Mouse (Mus musculus): ENCODE results near the gene N4bp1. TPM values are rescaled to one million over a fixed set of nuclear protein-coding genes. Genes with fewer than 3 reads are reported as not detected.

The N4bp1 gene
- polyA plus RNA-seq, 1 experiment from 2014 or later = 11.9 TPM

DNA sequence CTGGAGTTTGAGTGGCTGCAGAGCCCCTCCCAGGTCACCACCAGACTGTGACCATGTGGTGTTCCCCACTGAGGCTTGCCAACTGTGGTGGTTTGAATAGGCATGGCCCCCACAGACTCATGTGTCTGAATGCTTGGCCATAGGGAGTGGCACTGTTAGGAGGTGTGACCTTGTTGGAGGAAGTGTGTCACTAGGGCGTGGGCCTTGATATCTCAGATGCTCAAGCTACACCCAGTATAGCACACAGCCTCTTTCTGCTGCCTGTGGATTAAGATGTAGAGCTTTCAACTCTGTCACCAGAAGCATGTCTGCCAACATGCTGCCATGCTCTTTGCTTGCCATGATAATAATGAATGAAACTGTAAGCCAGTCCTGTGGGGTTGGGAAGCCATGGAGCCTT is 51.1 kb downstream of the N4bp1 start:
- H3K9ac ChIP-seq (ENCODE audit: low read depth, low read length) = no peak overlapping the region
- no peaks in the 10 kb centered on the region for H3K27me3 ChIP-seq (ENCODE audit: control insufficient read depth, insufficient read depth, low read length)
- H3K36me3 ChIP-seq (ENCODE audit: control insufficient read depth, insufficient read depth, low read length) = no peaks in the 10 kb centered on the region
- H3K4me2 ChIP-seq (replicated peaks; ENCODE audit: low read depth, low read length) = no peak overlapping the region
- no peak overlapping the region for H3K27ac ChIP-seq (ENCODE audit: low read depth, low read length)
- H3K4me1 ChIP-seq (replicated peaks; ENCODE audit: control insufficient read depth, insufficient read depth, low read length) = no peaks in the 10 kb centered on the region
- no peak overlapping the region for H3K4me3 ChIP-seq (ENCODE audit: low read depth, low read length)
- no peak for DNase-seq (ENCODE audit: low spot score)
- H3K9me3 ChIP-seq (ENCODE audit: control insufficient read depth, low read length) = no peaks in the 10 kb centered on the region
- ATAC-seq (ENCODE audit: low FRiP score) = no peak
- WGBS = 89% methylated on average over 1 of the region's 1 CpGs

GRCm38 (mm10) chr8:86828925-86829324 is 56.1 kb downstream of the N4bp1 start:
- DNase-seq (ENCODE audit: low spot score) (no peak), ATAC-seq (ENCODE audit: low FRiP score) (no peak)
- no peak overlapping the region for H3K27ac ChIP-seq (ENCODE audit: low read depth, low read length)
- no peak overlapping the region for H3K4me3 ChIP-seq (ENCODE audit: low read depth, low read length)
- no peak overlapping the region for H3K4me2 ChIP-seq (replicated peaks; ENCODE audit: low read depth, low read length)
- H3K9me3 ChIP-seq (ENCODE audit: control insufficient read depth, low read length) = no peaks in the 10 kb centered on the region
- H3K27me3 ChIP-seq (ENCODE audit: control insufficient read depth, insufficient read depth, low read length) = no peaks in the 10 kb centered on the region
- no peaks in the 10 kb centered on the region for H3K4me1 ChIP-seq (replicated peaks; ENCODE audit: control insufficient read depth, insufficient read depth, low read length)
- no peaks in the 10 kb centered on the region for H3K36me3 ChIP-seq (ENCODE audit: control insufficient read depth, insufficient read depth, low read length)
- H3K9ac ChIP-seq (ENCODE audit: low read depth, low read length) = no peak overlapping the region
- WGBS = 57% methylated on average over 2 of the region's 2 CpGs

DNA sequence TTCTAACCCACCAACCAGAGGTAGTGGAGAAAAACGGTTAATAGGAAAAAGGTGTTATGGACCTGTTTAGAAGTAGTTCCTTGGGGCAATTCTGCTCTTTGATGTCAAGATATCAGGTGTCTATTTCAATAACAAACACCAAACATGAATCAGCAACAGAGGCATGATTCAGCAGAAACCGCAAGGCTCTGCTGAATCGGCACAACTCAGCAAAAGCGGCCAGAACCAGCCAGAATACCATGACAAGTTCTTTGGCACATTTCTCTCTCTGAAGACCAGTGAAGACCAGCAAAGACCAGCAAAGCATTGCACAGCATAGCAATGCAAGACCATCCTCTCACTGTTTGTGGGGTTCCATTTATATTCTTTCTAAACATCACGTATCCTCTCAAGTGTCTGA is 57.9 kb downstream of the N4bp1 start:
- no peaks in the 10 kb centered on the region for H3K4me1 ChIP-seq (replicated peaks; ENCODE audit: control insufficient read depth, insufficient read depth, low read length)
- H3K27ac ChIP-seq (ENCODE audit: low read depth, low read length) = no peak overlapping the region
- ATAC-seq (ENCODE audit: low FRiP score) (no peak), DNase-seq (ENCODE audit: low spot score) (no peak)
- H3K4me2 ChIP-seq (replicated peaks; ENCODE audit: low read depth, low read length) = no peak overlapping the region
- H3K36me3 ChIP-seq (ENCODE audit: control insufficient read depth, insufficient read depth, low read length) = no peaks in the 10 kb centered on the region
- 89% methylated on average over 5 of the region's 5 CpGs for WGBS
- H3K27me3 ChIP-seq (ENCODE audit: control insufficient read depth, insufficient read depth, low read length) = no peaks in the 10 kb centered on the region
- no peak overlapping the region for H3K4me3 ChIP-seq (ENCODE audit: low read depth, low read length)
- no peaks in the 10 kb centered on the region for H3K9me3 ChIP-seq (ENCODE audit: control insufficient read depth, low read length)
- H3K9ac ChIP-seq (ENCODE audit: low read depth, low read length) = no peak overlapping the region

- H3K9me3 ChIP-seq (ENCODE audit: control insufficient read depth, low read length) = no peaks in the 10 kb centered on the region
- no peaks in the 10 kb centered on the region for H3K36me3 ChIP-seq (ENCODE audit: control insufficient read depth, insufficient read depth, low read length)
- no peaks in the 10 kb centered on the region for H3K27me3 ChIP-seq (ENCODE audit: control insufficient read depth, insufficient read depth, low read length)
- ATAC-seq (ENCODE audit: low FRiP score) (no peak), DNase-seq (ENCODE audit: low spot score) (no peak)
- no peaks in the 10 kb centered on the region for H3K4me1 ChIP-seq (replicated peaks; ENCODE audit: control insufficient read depth, insufficient read depth, low read length)
- H3K4me2 ChIP-seq (replicated peaks; ENCODE audit: low read depth, low read length) = no peak overlapping the region
- no peak overlapping the region for H3K4me3 ChIP-seq (ENCODE audit: low read depth, low read length)
- H3K27ac ChIP-seq (ENCODE audit: low read depth, low read length) = no peak overlapping the region
- no peak overlapping the region for H3K9ac ChIP-seq (ENCODE audit: low read depth, low read length)
These were observed 58.5 kb downstream of the N4bp1 start for GRCm38 (mm10) chr8:86826538-86826937.

- H3K27ac ChIP-seq (ENCODE audit: low read depth, low read length) = no peak overlapping the region
- no peak overlapping the region for H3K9ac ChIP-seq (ENCODE audit: low read depth, low read length)
- no peaks in the 10 kb centered on the region for H3K9me3 ChIP-seq (ENCODE audit: control insufficient read depth, low read length)
- DNase-seq (ENCODE audit: low spot score) (no peak), ATAC-seq (ENCODE audit: low FRiP score) (no peak)
- H3K27me3 ChIP-seq (ENCODE audit: control insufficient read depth, insufficient read depth, low read length) = no peaks in the 10 kb centered on the region
- H3K36me3 ChIP-seq (ENCODE audit: control insufficient read depth, insufficient read depth, low read length) = no peaks in the 10 kb centered on the region
- H3K4me2 ChIP-seq (replicated peaks; ENCODE audit: low read depth, low read length) = no peak overlapping the region
- H3K4me3 ChIP-seq (ENCODE audit: low read depth, low read length) = no peak overlapping the region
- no peaks in the 10 kb centered on the region for H3K4me1 ChIP-seq (replicated peaks; ENCODE audit: control insufficient read depth, insufficient read depth, low read length)
- 82% methylated on average over 9 of the region's 9 CpGs for WGBS
These were observed 59.2 kb downstream of the N4bp1 start for GRCm38 (mm10) chr8:86825674-86826448.

- H3K27ac ChIP-seq (ENCODE audit: low read depth, low read length) = no peak overlapping the region
- no peak overlapping the region for H3K9ac ChIP-seq (ENCODE audit: low read depth, low read length)
- no peak overlapping the region for H3K4me3 ChIP-seq (ENCODE audit: low read depth, low read length)
- WGBS = 49% methylated on average over 4 of the region's 4 CpGs
- H3K9me3 ChIP-seq (ENCODE audit: control insufficient read depth, low read length) = no peaks in the 10 kb centered on the region
- H3K4me2 ChIP-seq (replicated peaks; ENCODE audit: low read depth, low read length) = no peak overlapping the region
- no peak for DNase-seq (ENCODE audit: low spot score)
- H3K4me1 ChIP-seq (replicated peaks; ENCODE audit: control insufficient read depth, insufficient read depth, low read length) = no peaks in the 10 kb centered on the region
- no peak for ATAC-seq (ENCODE audit: low FRiP score)
- no peaks in the 10 kb centered on the region for H3K36me3 ChIP-seq (ENCODE audit: control insufficient read depth, insufficient read depth, low read length)
- H3K27me3 ChIP-seq (ENCODE audit: control insufficient read depth, insufficient read depth, low read length) = no peaks in the 10 kb centered on the region
These were observed 60.3 kb downstream of the N4bp1 start for GRCm38 (mm10) chr8:86824735-86825134.

DNA sequence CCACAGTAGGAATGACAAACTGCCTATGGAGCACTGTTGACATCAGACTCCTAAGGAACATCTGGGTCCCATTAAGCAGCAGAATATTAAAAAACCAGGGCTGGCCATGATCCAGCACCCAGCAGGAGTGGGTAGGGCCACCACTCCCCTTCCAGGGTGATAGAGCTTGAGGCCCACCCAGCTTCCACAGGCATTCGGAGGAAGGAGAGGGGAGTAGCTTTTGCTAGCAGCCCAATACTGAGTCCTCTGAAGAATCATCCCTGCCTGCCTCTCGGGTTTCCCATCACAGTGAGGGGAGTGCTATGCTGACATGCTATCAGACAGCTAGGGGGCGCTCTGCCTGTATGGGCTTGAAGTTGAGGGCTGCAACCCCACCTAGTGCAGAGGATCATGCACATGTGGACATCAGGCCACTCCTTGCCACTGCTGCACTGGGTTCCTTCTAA is 64.3 kb downstream of the N4bp1 start:
- DNase-seq (ENCODE audit: low spot score) = peak; percentile 74
- Histone ChIP-seq H3K36me3 (ENCODE audit: control insufficient read depth, insufficient read depth, low read length) (no peaks in the 10 kb centered on the region), H3K4me2 (replicated peaks; ENCODE audit: low read depth, low read length) (no peak overlapping the region), H3K9ac (ENCODE audit: low read depth, low read length) (no peak overlapping the region), H3K4me1 (replicated peaks; ENCODE audit: control insufficient read depth, insufficient read depth, low read length) (no peaks in the 10 kb centered on the region), H3K9me3 (ENCODE audit: control insufficient read depth, low read length) (no peaks in the 10 kb centered on the region), H3K27me3 (ENCODE audit: control insufficient read depth, insufficient read depth, low read length) (no peaks in the 10 kb centered on the region), H3K4me3 (ENCODE audit: low read depth, low read length) (no peak overlapping the region), H3K27ac (ENCODE audit: low read depth, low read length) (no peak overlapping the region)
- ATAC-seq (ENCODE audit: low FRiP score) = peak; percentile 45; the same call in 1 of the 2 replicates
- 7% methylated on average over 3 of the region's 3 CpGs for WGBS

- Histone ChIP-seq H3K4me2 (replicated peaks; ENCODE audit: low read depth, low read length) (no peak overlapping the region), H3K36me3 (ENCODE audit: control insufficient read depth, insufficient read depth, low read length) (no peaks in the 10 kb centered on the region), H3K9ac (ENCODE audit: low read depth, low read length) (no peak overlapping the region), H3K9me3 (ENCODE audit: control insufficient read depth, low read length) (no peaks in the 10 kb centered on the region), H3K27ac (ENCODE audit: low read depth, low read length) (no peak overlapping the region), H3K4me1 (replicated peaks; ENCODE audit: control insufficient read depth, insufficient read depth, low read length) (no peaks in the 10 kb centered on the region), H3K27me3 (ENCODE audit: control insufficient read depth, insufficient read depth, low read length) (no peaks in the 10 kb centered on the region), H3K4me3 (ENCODE audit: low read depth, low read length) (no peak overlapping the region)
- DNase-seq (ENCODE audit: low spot score) = no peak
- no peak for ATAC-seq (ENCODE audit: low FRiP score)
- WGBS = 74% methylated on average over 2 of the region's 2 CpGs
These were observed 64.8 kb downstream of the N4bp1 start for GRCm38 (mm10) chr8:86820186-86820755.

DNA sequence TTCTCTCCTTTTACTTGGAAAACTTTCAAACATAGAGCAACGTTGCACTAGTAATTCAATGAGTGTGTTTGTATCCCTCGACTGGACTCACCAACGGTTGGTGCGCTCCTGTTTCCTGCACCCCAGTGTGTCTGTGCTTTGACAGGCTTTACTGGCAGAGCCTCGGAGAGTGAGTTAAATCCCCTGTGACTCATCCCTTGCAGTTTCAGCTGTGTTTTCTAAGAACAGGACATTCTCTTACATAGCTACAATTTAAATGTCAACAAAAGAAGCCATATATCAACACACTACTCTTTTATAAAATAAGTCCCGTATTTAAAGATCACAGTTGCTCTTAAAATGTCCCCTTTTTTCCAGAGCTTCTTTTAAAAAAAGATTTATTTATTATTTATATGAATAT is 65.6 kb downstream of the N4bp1 start:
- no peaks in the 10 kb centered on the region for H3K27me3 ChIP-seq (ENCODE audit: control insufficient read depth, insufficient read depth, low read length)
- DNase-seq (ENCODE audit: low spot score) (no peak), ATAC-seq (ENCODE audit: low FRiP score) (no peak)
- no peak overlapping the region for H3K4me2 ChIP-seq (replicated peaks; ENCODE audit: low read depth, low read length)
- no peaks in the 10 kb centered on the region for H3K36me3 ChIP-seq (ENCODE audit: control insufficient read depth, insufficient read depth, low read length)
- H3K27ac ChIP-seq (ENCODE audit: low read depth, low read length) = no peak overlapping the region
- no peak overlapping the region for H3K9ac ChIP-seq (ENCODE audit: low read depth, low read length)
- no peaks in the 10 kb centered on the region for H3K4me1 ChIP-seq (replicated peaks; ENCODE audit: control insufficient read depth, insufficient read depth, low read length)
- 62% methylated on average over 6 of the region's 6 CpGs for WGBS
- no peak overlapping the region for H3K4me3 ChIP-seq (ENCODE audit: low read depth, low read length)
- H3K9me3 ChIP-seq (ENCODE audit: control insufficient read depth, low read length) = no peaks in the 10 kb centered on the region

Measured in hindbrain, embryonic 11.5 days (tissue).